Mouse (Mus musculus) kidney, adult 2 months (tissue): Measurements from ENCODE around the gene Spn.

ENCODE experiments used
- CTCF ChIP-seq: fragments of 200-500 bp; conservative IDR thresholded peaks from 2 replicates; pipeline ENCODE4 v1.5.1; 2011; ENCODE audit warnings: low read depth, mild to moderate bottlenecking, control low read depth, low read length, moderate library complexity, mixed read lengths; ENCODE audit not compliant: insufficient read depth, insufficient read length
- POLR2A ChIP-seq: fragments of 200-500 bp; IDR thresholded peaks from one replicate; pipeline ENCODE4 v1.6.1; 2011; ENCODE audit warnings: low read depth, low read length, control low read depth

- TF ChIP-seq CTCF (peak; percentile 92), POLR2A (no peak)
Measured at GRCm38 (mm10) chr7:127110239-127111007, 27.2 kb downstream of the Spn start.
